Mouse (Mus musculus) ES-E14 (cell line): ENCODE data around the gene Sec31b. TPM values are rescaled to one million over a fixed set of nuclear protein-coding genes. Genes with fewer than 3 reads are reported as not detected.
A peak's percentile ranks its signal among the peaks of the same experiment; 100 is the strongest.

Experiments
- DNase-seq: peaks from one replicate; pipeline ENCODE4 v3.0.0-alpha.2; 2013; ENCODE audit warnings: low read depth, low spot score
- H3K27ac ChIP-seq: 2 replicates; pipeline ENCODE4 v1.5.1; 2012; ENCODE audit warnings: low read depth, mild to moderate bottlenecking, low read length, moderate library complexity, mixed read lengths; ENCODE audit not compliant: poor library complexity, insufficient read depth, severe bottlenecking
- H3K36me3 ChIP-seq: 2 replicates; pipeline ENCODE4 v1.6.1; 2012; ENCODE audit warnings: mild to moderate bottlenecking, low read length, moderate library complexity, mixed read lengths; ENCODE audit not compliant: control insufficient read depth, poor library complexity, insufficient read depth, severe bottlenecking
- H3K4me1 ChIP-seq, 2 experiments: fragments of 150-350 bp in 1 of 2; sonication (generic) in 1 of 2; 2 replicates each; pipeline ENCODE4 v1.6.1; 2012; ENCODE audit warnings: low read length in 2 of 2, mild to moderate bottlenecking in 1 of 2, mixed read lengths in 1 of 2; ENCODE audit not compliant: control insufficient read depth in 2 of 2, insufficient read depth in 2 of 2, poor library complexity in 1 of 2
- H3K4me3 ChIP-seq, 2 experiments: fragments of 150-350 bp in 1 of 2; sonication (generic) in 1 of 2; 2 replicates each; pipeline ENCODE4 v1.5.1; 2012; ENCODE audit warnings: low read length in 2 of 2, low read depth in 1 of 2, mild to moderate bottlenecking in 1 of 2, mixed read lengths in 1 of 2; ENCODE audit not compliant: insufficient read depth in 1 of 2, poor library complexity in 1 of 2, severe bottlenecking in 1 of 2
- H3K9ac ChIP-seq: 2 replicates; pipeline ENCODE4 v1.6.1; 2012; ENCODE audit warnings: low read depth, mild to moderate bottlenecking, low read length, mixed read lengths; ENCODE audit not compliant: poor library complexity, insufficient read depth, severe bottlenecking
- H3K9me3 ChIP-seq: fragments of 150-350 bp; sonication (generic); 2 replicates; pipeline ENCODE4 v1.6.1; 2012; ENCODE audit warnings: low read depth, mild to moderate bottlenecking, low read length; ENCODE audit not compliant: control insufficient read depth, insufficient read depth
- CHD2 ChIP-seq: IDR thresholded peaks from 2 replicates; pipeline ENCODE4 v1.6.1; 2014; ENCODE audit warnings: mild to moderate bottlenecking, low read depth, low read length, inconsistent platforms
- HCFC1 ChIP-seq: IDR thresholded peaks from 2 replicates; pipeline ENCODE4 v1.6.1; 2012; ENCODE audit warnings: low read length, inconsistent platforms, borderline replicate concordance; ENCODE audit not compliant: insufficient read depth
- MAFK ChIP-seq: IDR thresholded peaks from 2 replicates; pipeline ENCODE4 v1.6.1; 2014; ENCODE audit warnings: mild to moderate bottlenecking, low read depth, low read length, inconsistent platforms; ENCODE audit not compliant: insufficient read depth
- ZC3H11A ChIP-seq: IDR thresholded peaks from 2 replicates; pipeline ENCODE4 v1.6.1; 2012; ENCODE audit warnings: low read depth, mild to moderate bottlenecking, inconsistent platforms, low read length, borderline replicate concordance
- ZNF384 ChIP-seq: IDR thresholded peaks from 2 replicates; pipeline ENCODE4 v1.6.1; 2012; ENCODE audit warnings: low read depth, low read length, inconsistent platforms
- in situ Hi-C, 2 experiments: fragments of 600-800 bp; cut with MboI; formaldehyde crosslinking; loops; one replicate each; pipeline ENCODE4 v1.15.1; 2025; ENCODE audit warnings: low sequenced_read_pairs in 2 of 2, inconsistent platforms in 1 of 2; ENCODE audit not compliant: unreplicated experiment in 2 of 2
- total RNA-seq: library from RNA; depleted of rRNA; stranded (reverse); fragments of 300-350 nt; gene quantifications from 2 replicates; pipeline ENCODE4 v1.2.3, GENCODE M21; 2012

The Sec31b gene
- total RNA-seq, 1 experiment: 0.54 TPM

GRCm38 (mm10) chr19:44544775-44545174, 889 bp downstream of the Sec31b start:
- H3K36me3 ChIP-seq: peaks cover under 1% of the 10 kb centered on the region; the same call in 1 of the 2 replicates
- DNase-seq: peak; percentile 68
- no peaks in the 10 kb centered on the region for H3K9me3 ChIP-seq
- in situ Hi-C loops: no loop called here
- H3K27ac ChIP-seq: no peak overlapping the region
- no peak overlapping the region for H3K9ac ChIP-seq
- H3K4me1 ChIP-seq: no peaks in the 10 kb centered on the region
- peak overlapping the region in 1 of 2 experiments; percentile 91; a peak in 1 of 4 replicates for H3K4me3 ChIP-seq
- TF ChIP-seq ZNF384: no peak

- Histone ChIP-seq H3K9ac (no peak overlapping the region), H3K4me1 (no peaks in the 10 kb centered on the region), H3K36me3 (no peaks in the 10 kb centered on the region), H3K9me3 (no peaks in the 10 kb centered on the region), H3K4me3 (no peak overlapping the region), H3K27ac (no peak overlapping the region)
- TF ChIP-seq HCFC1: no peak
- no peak for TF ChIP-seq ZC3H11A
- TF ChIP-seq CHD2: no peak
- no peak for TF ChIP-seq ZNF384
- TF ChIP-seq MAFK: no peak
- in situ Hi-C loops: no loop called here
- DNase-seq: no peak
Observed at GRCm38 (mm10) chr19:44544372-44544771, 1.3 kb downstream of the Sec31b start.

GRCm38 (mm10) chr19:44542694-44543178, 2.9 kb downstream of the Sec31b start:
- in situ Hi-C loops: no loop called here
- H3K9me3 ChIP-seq: no peaks in the 10 kb centered on the region
- no peak overlapping the region for H3K9ac ChIP-seq
- DNase-seq: no peak
- TF ChIP-seq ZNF384 (no peak), HCFC1 (no peak), MAFK (no peak), CHD2 (no peak), ZC3H11A (no peak)
- H3K4me1 ChIP-seq: no peaks in the 10 kb centered on the region
- H3K36me3 ChIP-seq: no peaks in the 10 kb centered on the region
- H3K4me3 ChIP-seq: no peak overlapping the region
- H3K27ac ChIP-seq: no peak overlapping the region

- TF ChIP-seq ZNF384 (no peak), ZC3H11A (no peak), CHD2 (no peak), HCFC1 (no peak), MAFK (no peak)
- H3K4me3 ChIP-seq: no peak overlapping the region
- no peaks in the 10 kb centered on the region; a peak in 1 of 4 replicates for H3K4me1 ChIP-seq
- in situ Hi-C loops: no loop called here
- no peak overlapping the region for H3K9ac ChIP-seq
- no peak for DNase-seq
- H3K9me3 ChIP-seq: no peaks in the 10 kb centered on the region
- H3K36me3 ChIP-seq: no peaks in the 10 kb centered on the region; the same call in 1 of the 2 replicates
- no peak overlapping the region for H3K27ac ChIP-seq
Observed at GRCm38 (mm10) chr19:44537416-44537815, 8.2 kb downstream of the Sec31b start.

GRCm38 (mm10) chr19:44535376-44535775, 10.3 kb downstream of the Sec31b start:
- H3K4me1 ChIP-seq: no peaks in the 10 kb centered on the region; a peak in 1 of 4 replicates
- H3K9ac ChIP-seq: no peak overlapping the region
- no peak overlapping the region for H3K27ac ChIP-seq
- no peaks in the 10 kb centered on the region; the same call in 1 of the 2 replicates for H3K36me3 ChIP-seq
- H3K9me3 ChIP-seq: no peaks in the 10 kb centered on the region
- H3K4me3 ChIP-seq: no peak overlapping the region
- DNase-seq: no peak
- no peak for TF ChIP-seq MAFK
- TF ChIP-seq ZC3H11A: no peak
- in situ Hi-C loops: no loop called here
